Mouse (Mus musculus): Measurements from ENCODE around the gene Sftpd. TPM values are rescaled to one million over a fixed set of nuclear protein-coding genes. Genes with fewer than 3 reads are reported as not detected.

Sftpd gene
- total RNA-seq, 2 experiments from 2014 or later = not detected

Other genes starting within 250 kb of the Sftpd start
- gene Tspan14, start 218.3 kb downstream of the Sftpd start, total RNA-seq (2021) = 10 to 100 TPM; 54.2 to 56.6 TPM
- 100 to 1,000 TPM; 118 to 125 TPM for gene Fam213a, start 171.4 kb downstream of the Sftpd start, total RNA-seq (2021)
- 1 to 10 TPM in 1 of 2 experiments, not detected in 1; 1.4 TPM for gene Dydc2, start 115.9 kb downstream of the Sftpd start, total RNA-seq (2021)
- not detected for gene Dydc1, start 112.2 kb downstream of the Sftpd start, total RNA-seq (2021)
- not detected for gene Mat1a, start 80.1 kb downstream of the Sftpd start, total RNA-seq (2021)
- gene Sftpa1, start 53.4 kb downstream of the Sftpd start, total RNA-seq (2021) = not detected
- gene Mbl1, start 33.7 kb downstream of the Sftpd start, total RNA-seq (2021) = not detected
- gene Gm2832, start 93.7 kb upstream of the Sftpd start, total RNA-seq (2021) = under 1 TPM; 0.39 to 0.61 TPM
- gene Gm5798, start 163.5 kb upstream of the Sftpd start, total RNA-seq (2021) = not detected
- gene Gm7945, start 201.2 kb upstream of the Sftpd start, total RNA-seq (2021) = not detected
- gene Gm6482, start 223.1 kb upstream of the Sftpd start, total RNA-seq (2021) = not detected

Data from left cerebral cortex, postnatal 36 days (tissue).